Mouse (Mus musculus) bone marrow, adult 2 months (tissue): ENCODE data around the gene Kcnj11. TPM values are rescaled to one million over a fixed set of nuclear protein-coding genes. Genes with fewer than 3 reads are reported as not detected.

ENCODE experiments used
- H3K27ac ChIP-seq: fragments of 200-500 bp; 2 replicates; pipeline ENCODE4 v1.5.1; 2012; ENCODE audit warnings: low read depth, mild to moderate bottlenecking, control low read depth, inconsistent platforms, low read length; ENCODE audit not compliant: control insufficient read depth, poor library complexity, insufficient read depth
- H3K4me1 ChIP-seq: fragments of 200-500 bp; 2 replicates; pipeline ENCODE4 v1.6.1; 2011; ENCODE audit warnings: low read length; ENCODE audit not compliant: control insufficient read depth, insufficient read depth
- H3K4me3 ChIP-seq: fragments of 200-500 bp; replicated peaks from 2 replicates; pipeline ENCODE3; 2011; ENCODE audit warnings: mild to moderate bottlenecking, low read depth, low read length, control low read depth; ENCODE audit not compliant: control insufficient read depth
- CTCF ChIP-seq: fragments of 200-500 bp; IDR thresholded peaks from 2 replicates; pipeline ENCODE4 v1.5.1; 2011; ENCODE audit warnings: low read length, control low read depth; ENCODE audit not compliant: control insufficient read depth, insufficient read depth
- POLR2A ChIP-seq: fragments of 200-500 bp; IDR thresholded peaks from 2 replicates; pipeline ENCODE4 v1.6.1; 2011; ENCODE audit warnings: low read depth, mild to moderate bottlenecking, control low read depth, low read length, borderline replicate concordance; ENCODE audit not compliant: control insufficient read depth
- WGBS: fragments of 180-500 bp; shearing (Covaris S2); methylation state at CpG from one replicate; pipeline ENCODE4 v1.1.7; 2018; 5-methylcytosine and 5-hydroxymethylcytosine counted together
- polyA plus RNA-seq: library from polyadenylated mRNA; stranded (reverse); fragments of >200 nt; gene quantifications from 2 replicates; pipeline ENCODE4 v1.2.4, GENCODE M21; 2011; ENCODE audit warnings: low replicate concordance; ENCODE audit not compliant: missing spikeins, insufficient read depth, insufficient read length

Kcnj11 gene
- polyA plus RNA-seq, 1 experiment = not detected

DNA sequence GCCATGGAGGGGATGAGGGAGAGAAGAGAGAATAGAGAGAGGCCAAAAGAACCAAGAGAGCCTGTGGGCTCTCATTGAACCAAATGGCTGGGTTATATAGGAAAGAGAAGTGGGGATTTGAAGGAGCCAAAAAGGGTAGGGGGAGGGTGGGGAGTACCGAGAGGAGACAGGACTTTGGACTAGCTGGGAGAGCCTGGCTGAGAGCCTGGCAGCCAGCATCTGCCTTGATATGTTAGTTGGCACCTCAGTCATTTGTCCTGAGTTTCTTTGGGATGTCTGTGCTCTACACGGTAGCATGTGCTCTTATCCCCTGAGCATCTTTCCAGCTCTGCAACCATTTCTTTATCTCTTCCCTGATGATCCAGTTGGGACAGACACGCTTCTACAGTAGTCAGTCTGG is 47.0 kb downstream of the Kcnj11 start:
- Histone ChIP-seq H3K4me3 (no peak overlapping the region), H3K4me1 (no peaks in the 10 kb centered on the region; the same call in 1 of the 2 replicates), H3K27ac (no peak overlapping the region)
- WGBS = 86% methylated on average over 3 of the region's 3 CpGs
- TF ChIP-seq POLR2A (no peak), CTCF (no peak)

DNA sequence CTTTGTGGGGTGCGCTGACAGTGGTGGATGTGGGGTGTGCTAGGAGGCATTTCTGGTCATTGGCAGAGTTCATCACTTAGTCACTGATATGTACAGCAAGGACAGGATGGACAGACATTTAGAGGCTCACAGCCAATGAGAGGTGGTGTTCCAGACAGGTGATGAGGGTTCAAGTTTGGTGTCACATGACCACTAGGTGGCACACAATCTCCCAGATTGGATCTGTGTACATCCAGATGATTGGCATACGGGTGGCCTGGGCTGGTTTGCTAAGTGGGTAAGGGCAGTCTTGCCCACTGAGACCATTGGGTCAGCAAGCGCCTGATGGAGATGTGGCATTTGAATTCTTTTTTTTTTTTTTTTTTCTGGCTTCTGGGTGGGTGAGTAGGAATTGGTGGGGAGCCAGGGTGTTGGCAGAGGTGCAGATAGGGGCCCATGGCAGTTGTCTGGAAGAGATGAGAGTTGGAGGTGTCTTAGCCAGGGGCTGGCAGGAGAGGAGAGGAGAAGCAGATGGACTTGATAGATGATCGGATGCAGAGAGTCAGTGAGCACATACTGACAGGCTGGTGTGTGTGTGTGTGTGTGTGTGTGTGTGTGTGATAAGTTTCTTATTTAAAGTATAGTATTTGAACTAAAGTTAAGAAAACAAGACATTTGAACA is 48.3 kb downstream of the Kcnj11 start:
- no peak for TF ChIP-seq POLR2A
- TF ChIP-seq CTCF = peak; percentile 58; the same call in 1 of the 2 replicates
- Histone ChIP-seq H3K4me3 (no peak overlapping the region), H3K4me1 (no peaks in the 10 kb centered on the region), H3K27ac (no peak overlapping the region)
- WGBS = 67% methylated on average over 4 of the region's 4 CpGs

DNA sequence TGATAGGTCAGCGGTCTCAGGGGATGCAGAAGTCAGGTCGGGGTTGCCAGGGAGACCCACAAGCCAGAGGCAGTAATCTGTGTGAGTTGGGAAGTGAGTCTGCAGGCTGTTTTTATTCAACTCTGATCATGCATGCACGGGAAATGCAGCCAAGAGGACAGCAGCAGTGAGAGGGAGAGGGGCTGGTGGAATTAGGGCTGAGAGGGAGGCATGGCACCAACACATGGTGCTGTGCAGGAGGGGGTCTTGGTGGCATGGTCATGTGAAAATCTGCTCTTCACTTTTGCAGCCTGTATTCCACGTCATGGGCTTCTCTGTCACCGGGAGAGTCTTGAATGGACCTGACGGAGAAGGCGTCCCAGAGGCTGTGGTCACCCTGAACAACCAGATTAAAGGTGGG is 50.6 kb downstream of the Kcnj11 start:
- 82% methylated on average over 7 of the region's 7 CpGs for WGBS
- TF ChIP-seq POLR2A (no peak), CTCF (no peak)
- Histone ChIP-seq H3K4me1 (no peaks in the 10 kb centered on the region), H3K27ac (no peak overlapping the region), H3K4me3 (no peak overlapping the region)

DNA sequence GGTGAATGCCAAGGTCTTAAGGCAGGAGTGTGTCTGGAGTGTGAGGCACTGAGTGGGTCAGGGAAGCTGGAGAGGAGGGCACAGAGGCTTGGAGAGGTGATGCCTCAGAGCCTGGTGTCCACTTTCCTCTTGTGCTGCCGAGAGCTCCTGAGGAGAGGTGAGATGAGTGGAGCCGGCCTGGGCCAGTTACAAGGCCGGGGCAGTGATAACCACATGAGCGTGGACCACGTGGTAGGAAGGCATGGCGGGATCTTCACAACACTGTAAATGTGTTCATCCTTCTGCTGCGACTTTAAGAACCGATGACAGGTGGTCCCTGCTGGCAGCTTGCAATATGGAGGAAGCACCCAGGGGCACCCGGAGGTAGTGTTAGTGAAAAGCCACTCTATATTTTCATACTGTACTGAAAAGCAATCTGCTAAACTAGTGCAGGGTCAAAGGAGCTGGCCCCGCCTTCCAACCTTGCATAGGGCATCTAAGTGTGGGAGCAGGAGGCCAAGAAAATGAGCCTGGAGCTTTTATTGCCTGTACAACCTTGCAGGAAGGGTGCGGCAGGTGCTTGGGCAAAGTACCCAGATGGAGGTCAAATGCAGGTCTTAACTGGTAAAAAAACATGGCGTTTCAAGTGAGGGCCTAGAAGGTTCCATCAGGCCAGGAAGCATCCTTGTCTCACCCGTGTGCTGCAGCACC is 52.5 kb downstream of the Kcnj11 start:
- TF ChIP-seq POLR2A (no peak), CTCF (no peak)
- Histone ChIP-seq H3K4me1 (no peaks in the 10 kb centered on the region), H3K4me3 (no peak overlapping the region), H3K27ac (no peak overlapping the region)
- WGBS = 87% methylated on average over 13 of the region's 13 CpGs

DNA sequence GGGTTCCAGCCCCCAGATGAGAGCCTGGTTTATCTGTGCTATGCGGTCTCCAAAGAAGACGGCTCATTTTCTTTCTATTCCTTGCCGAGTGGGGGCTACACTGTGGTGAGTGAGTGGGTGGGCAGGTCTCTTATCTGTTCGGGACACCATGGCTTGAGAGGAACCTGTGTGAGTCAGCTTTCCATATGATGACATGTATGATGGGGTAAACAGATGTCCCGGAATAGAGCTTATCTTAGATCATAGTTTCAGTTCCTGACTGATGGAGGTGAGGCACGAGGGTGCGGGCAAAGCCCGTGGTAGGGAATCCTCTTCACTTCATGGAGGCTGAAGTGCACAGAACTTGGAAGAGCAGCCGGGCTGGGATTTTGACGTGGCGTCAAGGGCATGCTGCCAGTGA is 54.7 kb downstream of the Kcnj11 start:
- 73% methylated on average over 11 of the region's 11 CpGs for WGBS
- H3K4me3 ChIP-seq = no peak overlapping the region
- H3K27ac ChIP-seq = no peak overlapping the region
- no peaks in the 10 kb centered on the region for H3K4me1 ChIP-seq
- TF ChIP-seq POLR2A = no peak
- TF ChIP-seq CTCF = no peak

DNA sequence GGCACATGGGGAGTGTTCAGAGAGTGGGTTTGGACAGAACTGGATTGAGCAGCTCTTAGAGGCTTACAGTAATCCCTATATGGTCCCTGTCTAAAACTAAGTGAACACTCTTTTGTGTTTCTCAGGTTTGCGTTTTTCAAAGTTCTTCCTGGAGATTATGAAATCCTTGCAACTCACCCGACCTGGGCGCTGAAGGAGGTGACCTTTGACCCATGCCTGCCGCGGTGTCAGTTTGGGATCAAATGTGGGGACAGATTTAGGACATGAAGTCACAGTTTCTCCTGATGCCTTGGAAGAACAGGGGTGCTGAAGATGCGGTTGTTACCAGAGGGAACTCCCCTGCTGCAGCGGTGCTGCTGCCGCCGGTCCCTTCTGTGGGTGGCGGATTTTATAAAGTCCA is 56.5 kb downstream of the Kcnj11 start:
- no peak overlapping the region for H3K4me3 ChIP-seq
- TF ChIP-seq CTCF = no peak
- TF ChIP-seq POLR2A = no peak
- no peak overlapping the region for H3K27ac ChIP-seq
- WGBS = 86% methylated on average over 10 of the region's 10 CpGs
- no peaks in the 10 kb centered on the region for H3K4me1 ChIP-seq

Other genes starting within 250 kb of the Kcnj11 start
- gene Kdelr1, start 228.0 kb downstream of the Kcnj11 start, polyA plus RNA-seq = 47.0 and 69.2 TPM in 2 replicates
- gene Grin2d, start 222.4 kb downstream of the Kcnj11 start, polyA plus RNA-seq = 0.97 and 2.5 TPM in 2 replicates
- gene Syngr4, start 204.1 kb downstream of the Kcnj11 start, polyA plus RNA-seq = not detected in 2 replicates
- 3.6 and 9.6 TPM in 2 replicates for gene Tmem143, start 203.8 kb downstream of the Kcnj11 start, polyA plus RNA-seq
- gene Emp3, start 179.4 kb downstream of the Kcnj11 start, polyA plus RNA-seq = 53.4 and 121 TPM in 2 replicates
- 1.7 and 5.7 TPM in 2 replicates for gene Ccdc114, start 176.7 kb downstream of the Kcnj11 start, polyA plus RNA-seq
- gene Abcc6, start 70.5 kb downstream of the Kcnj11 start, polyA plus RNA-seq = 1.1 and 1.3 TPM in 2 replicates
- 25.3 and 43.9 TPM in 2 replicates for gene Nomo1, start 67.1 kb downstream of the Kcnj11 start, polyA plus RNA-seq
- not detected in 2 replicates for gene Abcc8, start 79.3 kb upstream of the Kcnj11 start, polyA plus RNA-seq
- not detected in 2 replicates for gene Ush1c, start 137.7 kb upstream of the Kcnj11 start, polyA plus RNA-seq
- not detected in 2 replicates for gene Otog, start 140.2 kb upstream of the Kcnj11 start, polyA plus RNA-seq